Mouse (Mus musculus): ENCODE data around the gene Dcaf10.
"Not testable (repeated sequence)": the region's sequence is repeated elsewhere in the genome, so short reads cannot be mapped to it uniquely, and the experiment has no call there.

Gene Dcaf10

GRCm38 (mm10) chr4:45341669-45342249 lies at the start of gene Dcaf10:
Gene Dcaf10 (plus strand): TSS chr4:45342101.
- DNase-seq (ENCODE audit: low spot score in 2 of 2) = peak; percentile 88 to 95

GRCm38 (mm10) chr4:45296662-45297564 lies 45.0 kb upstream of the Dcaf10 start, which contains the start of gene Trmt10b:
Gene Trmt10b (plus strand): TSS chr4:45297127.
- DNase-seq (ENCODE audit: low spot score in 2 of 2) = peak; percentile 58 to 80

- no peak for DNase-seq (ENCODE audit: low spot score in 2 of 2)
Measured at GRCm38 (mm10) chr4:45305536-45305935, 36.4 kb upstream of the Dcaf10 start.

- no peak for DNase-seq (ENCODE audit: low spot score in 2 of 2)
Measured at GRCm38 (mm10) chr4:45308046-45308445, 33.9 kb upstream of the Dcaf10 start.

- DNase-seq (ENCODE audit: low spot score in 2 of 2) = no peak
Measured at GRCm38 (mm10) chr4:45308606-45309005, 33.3 kb upstream of the Dcaf10 start.

- DNase-seq (ENCODE audit: low spot score in 2 of 2) = no peak
Measured at GRCm38 (mm10) chr4:45311056-45311455, 30.8 kb upstream of the Dcaf10 start.

GRCm38 (mm10) chr4:45320159-45320816 lies 21.6 kb upstream of the Dcaf10 start:
- DNase-seq (ENCODE audit: low spot score in 2 of 2) = peak; percentile 69 to 70

- DNase-seq (ENCODE audit: low spot score in 2 of 2) = no peak
Measured at GRCm38 (mm10) chr4:45331139-45331538, 10.8 kb upstream of the Dcaf10 start.

- no peak for DNase-seq (ENCODE audit: low spot score in 2 of 2)
Measured at GRCm38 (mm10) chr4:45332466-45332865, 9.4 kb upstream of the Dcaf10 start.

GRCm38 (mm10) chr4:45341226-45341625 lies 675 bp upstream of the Dcaf10 start:
- DNase-seq (ENCODE audit: low spot score in 2 of 2) = no peak

- DNase-seq (ENCODE audit: low spot score in 2 of 2) = peak in 1 of 2 experiments; percentile 37
Measured at GRCm38 (mm10) chr4:45342286-45343155, 620 bp downstream of the Dcaf10 start, which contains the start of gene Exosc3. Gene Exosc3 (minus strand): TSS chr4:45342732.

- no peak for DNase-seq (ENCODE audit: low spot score in 2 of 2)
Measured at GRCm38 (mm10) chr4:45356653-45357052, 14.8 kb downstream of the Dcaf10 start.

GRCm38 (mm10) chr4:45371261-45371660 lies 29.4 kb downstream of the Dcaf10 start:
- DNase-seq (ENCODE audit: low spot score in 2 of 2) = no peak

- no peak for DNase-seq (ENCODE audit: low spot score in 2 of 2)
Measured at GRCm38 (mm10) chr4:45374879-45375278, 33.0 kb downstream of the Dcaf10 start.

- DNase-seq (ENCODE audit: low spot score in 2 of 2) = no peak
Measured at GRCm38 (mm10) chr4:45376573-45376972, 34.7 kb downstream of the Dcaf10 start.

GRCm38 (mm10) chr4:45380903-45381580 lies 39.1 kb downstream of the Dcaf10 start:
- not testable (repeated sequence) for DNase-seq (ENCODE audit: low spot score in 2 of 2)

GRCm38 (mm10) chr4:45382133-45382532 lies 40.2 kb downstream of the Dcaf10 start:
- DNase-seq (ENCODE audit: low spot score in 2 of 2) = not testable (repeated sequence)

- not testable (repeated sequence) for DNase-seq (ENCODE audit: low spot score in 2 of 2)
Measured at GRCm38 (mm10) chr4:45387296-45387695, 45.4 kb downstream of the Dcaf10 start.

- no peak for DNase-seq (ENCODE audit: low spot score in 2 of 2)
Measured at GRCm38 (mm10) chr4:45392099-45392498, 50.2 kb downstream of the Dcaf10 start.

- no peak for DNase-seq (ENCODE audit: low spot score in 2 of 2)
Measured at GRCm38 (mm10) chr4:45392572-45392971, 50.7 kb downstream of the Dcaf10 start.

GRCm38 (mm10) chr4:45392994-45393393 lies 51.1 kb downstream of the Dcaf10 start:
- DNase-seq (ENCODE audit: low spot score in 2 of 2) = no peak

Data from thymus, postnatal 10 days (tissue).